Mouse (Mus musculus): Measurements from ENCODE around the gene Hsd17b11. TPM values are rescaled to one million over a fixed set of nuclear protein-coding genes. Genes with fewer than 3 reads are reported as not detected.
"Not testable (repeated sequence)": the region's sequence is repeated elsewhere in the genome, so short reads cannot be mapped to it uniquely, and the experiment has no call there.

The Hsd17b11 gene
- total RNA-seq, 2 experiments from 2014 or later: 49.0 to 52.9 TPM

DNA sequence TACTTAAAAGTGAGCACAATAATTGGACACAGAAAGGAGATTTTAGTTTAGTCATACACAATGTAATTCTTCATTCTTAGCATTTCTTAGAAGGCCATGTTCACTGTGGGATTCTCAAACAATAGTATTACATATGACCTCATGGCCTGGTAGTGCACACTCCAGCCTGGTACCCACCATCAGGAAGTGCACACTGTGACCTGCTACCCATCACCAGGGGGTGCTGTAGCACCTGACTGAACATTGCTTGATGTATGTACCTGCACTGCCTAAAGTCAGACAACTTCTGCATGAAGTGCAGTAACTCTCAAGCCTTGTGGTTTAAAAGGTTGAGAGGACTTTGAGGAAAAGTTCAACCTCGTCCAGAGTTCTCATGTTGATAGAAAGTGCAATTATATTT, 28.1 kb downstream of the Hsd17b11 start:
- no peak for DNase-seq (ENCODE audit: low spot score in 2 of 2)

DNA sequence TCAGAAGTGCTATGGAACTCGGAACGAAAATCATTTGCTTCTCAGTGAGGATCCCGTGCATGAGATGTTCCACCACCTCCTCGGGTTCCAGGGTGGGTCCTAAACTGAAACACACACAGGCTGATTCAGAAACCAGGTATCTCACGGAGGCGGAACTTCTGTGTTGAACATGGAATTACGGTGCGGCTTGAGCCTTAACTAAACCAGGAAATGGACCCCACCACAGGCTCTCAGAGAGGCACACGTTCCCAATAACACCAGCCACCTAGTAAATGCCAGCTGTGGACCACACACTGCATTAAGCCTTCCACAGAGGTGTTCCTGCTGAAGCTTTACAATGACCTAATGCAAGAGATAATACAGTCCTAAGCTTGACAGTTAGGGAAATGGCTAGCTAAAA, 28.9 kb downstream of the Hsd17b11 start:
- no peak for DNase-seq (ENCODE audit: low spot score in 2 of 2)

DNA sequence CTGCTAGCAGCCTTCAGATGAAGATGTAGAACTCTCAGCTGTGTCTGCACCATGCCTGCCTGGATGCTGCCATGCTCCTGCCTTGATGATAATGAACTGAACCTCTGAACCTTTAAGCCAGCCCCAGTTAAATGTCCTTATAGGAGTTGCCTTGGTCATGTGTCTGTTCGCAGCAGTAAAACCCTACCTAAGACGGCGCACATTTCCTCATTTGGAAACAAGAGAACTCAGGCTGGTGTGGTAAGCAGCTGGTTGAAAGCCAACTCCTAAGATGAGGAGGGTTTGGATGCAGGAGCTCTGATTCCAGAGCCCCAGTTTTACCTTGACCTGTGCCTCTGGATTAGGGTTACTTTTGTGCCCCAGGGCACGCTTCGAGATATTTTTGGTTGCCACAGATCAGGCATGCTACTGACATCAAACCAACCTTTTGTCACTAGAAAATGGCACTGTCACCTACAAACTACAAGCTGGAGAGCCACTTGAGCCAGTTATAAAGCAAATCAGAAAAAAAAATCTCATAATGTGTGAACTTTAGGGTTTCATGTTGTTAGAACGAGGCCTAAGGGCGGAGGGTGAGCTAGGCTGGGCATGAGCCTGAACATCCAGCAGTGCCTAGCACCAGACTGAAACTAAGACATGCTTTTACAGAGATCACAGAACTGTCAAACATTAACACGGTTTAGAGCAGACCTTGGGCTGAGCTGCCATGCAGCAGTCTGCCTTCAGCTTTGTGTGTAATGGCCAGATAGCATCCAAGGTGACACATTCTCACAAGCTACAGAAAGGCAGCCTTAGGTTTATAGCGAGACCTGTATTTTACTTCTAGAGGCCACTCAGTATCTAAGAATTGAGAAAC, 40.8 kb downstream of the Hsd17b11 start:
- no peak for DNase-seq (ENCODE audit: low spot score in 2 of 2)

DNA sequence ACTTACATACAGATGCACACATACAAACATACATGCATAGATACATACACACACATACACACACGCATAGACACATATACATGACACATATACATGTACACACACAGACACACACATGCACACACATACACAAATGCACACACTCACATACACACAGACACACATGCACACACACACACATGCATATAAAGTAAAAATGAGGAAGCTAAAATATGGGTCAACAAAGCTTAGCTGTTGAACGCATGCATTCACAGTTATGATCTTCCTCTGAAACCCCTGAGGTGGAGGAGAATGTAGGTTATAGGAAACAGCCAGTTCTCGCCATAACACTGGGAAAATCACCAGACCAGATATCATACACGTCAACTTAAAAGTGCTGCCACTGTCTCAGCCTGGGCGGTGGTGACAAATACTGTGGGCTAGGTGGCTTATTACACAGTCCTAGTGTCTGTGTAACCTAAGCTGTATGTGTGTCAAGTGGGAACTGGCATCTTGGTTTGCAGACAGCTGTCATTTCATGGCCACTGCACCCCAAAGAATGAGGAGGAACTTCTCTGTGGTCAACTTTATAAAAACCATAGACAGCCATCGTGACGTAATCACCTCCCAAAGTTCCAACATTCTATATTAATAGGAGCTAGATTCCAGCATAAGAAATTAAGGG, 43.7 kb downstream of the Hsd17b11 start:
- DNase-seq (ENCODE audit: low spot score in 2 of 2): no peak

DNA sequence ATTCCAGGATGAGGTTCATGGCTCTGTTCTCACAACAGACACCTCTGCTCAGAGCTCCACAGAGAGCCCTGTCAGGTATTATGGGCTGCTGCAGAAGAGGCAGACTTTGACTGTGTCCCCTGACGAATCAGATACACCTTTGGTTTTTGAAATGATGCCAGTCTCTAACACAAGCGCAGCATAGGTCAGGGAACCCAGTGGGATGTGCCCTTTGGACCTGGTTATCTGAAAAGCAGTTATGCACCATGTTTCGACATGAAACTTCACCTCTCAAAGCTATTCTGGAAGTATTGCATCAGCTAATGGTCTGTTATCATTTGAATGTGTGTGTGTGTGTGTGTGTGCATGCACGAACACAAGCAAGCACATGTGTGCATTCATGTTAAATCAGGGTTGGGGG, 44.4 kb downstream of the Hsd17b11 start, which contains the start of gene Hsd17b13:
TSS of gene Hsd17b13 (minus strand) at position 114 of the 400 bp plus-strand sequence.
- no peak for DNase-seq (ENCODE audit: low spot score in 2 of 2)

DNA sequence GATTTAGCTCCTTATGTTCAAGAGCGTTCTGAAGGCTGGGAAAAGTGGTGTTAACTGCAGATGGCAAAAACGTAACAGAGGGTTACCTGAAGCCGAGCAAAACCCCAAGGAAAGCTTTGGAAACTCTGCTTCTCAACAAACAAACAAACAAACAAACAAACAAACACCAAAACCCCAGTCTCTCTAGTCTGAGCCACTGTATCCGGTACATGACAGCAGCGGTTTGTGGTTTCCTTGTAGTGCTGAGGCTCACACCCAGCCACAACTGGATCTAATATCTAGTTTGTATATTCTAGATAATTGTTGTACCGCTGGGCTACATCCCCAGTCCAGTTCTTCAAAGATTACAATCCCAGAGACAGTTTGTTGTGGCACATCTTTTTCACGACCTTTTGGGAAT, 46.0 kb downstream of the Hsd17b11 start:
- DNase-seq (ENCODE audit: low spot score in 2 of 2): no peak

DNA sequence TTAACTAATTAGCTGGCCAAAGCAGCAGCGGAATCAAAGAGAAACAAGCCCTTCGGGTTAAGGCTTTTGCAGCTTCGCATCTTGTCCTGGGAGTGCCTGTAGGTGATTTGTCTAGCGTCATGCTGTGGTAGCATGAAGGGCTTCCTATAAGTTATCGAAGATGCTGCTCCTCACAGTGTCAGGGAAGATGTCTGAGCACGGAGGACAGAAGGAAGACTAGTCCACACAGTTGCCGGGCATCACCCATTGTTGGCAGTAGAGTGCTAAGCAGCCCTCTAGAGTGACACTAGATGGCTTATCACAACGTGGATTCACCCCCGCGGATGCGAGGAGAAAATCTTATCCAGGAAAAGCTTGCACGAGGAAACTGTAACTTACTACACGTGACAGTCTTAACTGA, 48.9 kb downstream of the Hsd17b11 start:
- no peak for DNase-seq (ENCODE audit: low spot score in 2 of 2)

DNA sequence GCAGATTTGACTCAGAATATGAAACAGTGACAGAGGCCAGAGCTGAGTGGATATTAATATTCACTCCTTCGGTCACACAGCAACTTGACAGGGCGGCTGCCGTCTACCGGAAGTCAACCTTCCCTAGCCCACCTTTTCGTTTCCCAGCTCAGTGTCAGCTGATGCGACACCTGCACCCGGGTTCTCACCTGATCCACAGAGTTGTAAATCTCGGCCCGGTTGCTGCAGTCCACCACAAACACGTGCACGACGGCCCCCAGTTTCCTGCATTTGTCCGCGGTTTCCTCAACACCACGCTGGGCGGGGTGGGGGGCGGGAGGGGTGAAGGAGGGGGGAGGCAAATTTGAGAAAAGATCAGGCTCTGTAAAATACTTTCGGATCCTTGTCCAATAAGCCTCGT, 49.3 kb downstream of the Hsd17b11 start:
- DNase-seq (ENCODE audit: low spot score in 2 of 2): no peak

DNA sequence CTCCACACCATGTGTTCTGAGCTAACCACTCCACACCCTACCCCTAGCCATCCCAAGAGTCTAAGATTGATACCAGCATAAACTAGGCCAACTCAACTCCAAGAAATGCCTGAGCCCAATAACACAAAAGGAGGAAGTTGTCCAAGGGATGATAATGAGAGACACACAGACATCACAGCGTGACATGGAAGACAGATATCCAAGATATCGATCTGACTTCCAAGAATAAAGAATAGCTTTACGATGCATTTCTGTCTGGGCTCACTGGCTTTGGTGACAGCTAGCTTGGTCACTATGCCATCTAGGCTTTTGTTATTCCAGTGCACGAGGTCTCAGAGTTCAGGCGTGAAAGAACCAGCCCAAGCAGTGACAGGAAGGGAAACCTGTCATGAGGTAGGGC, 50.7 kb downstream of the Hsd17b11 start:
- no peak for DNase-seq (ENCODE audit: low spot score in 2 of 2)

DNA sequence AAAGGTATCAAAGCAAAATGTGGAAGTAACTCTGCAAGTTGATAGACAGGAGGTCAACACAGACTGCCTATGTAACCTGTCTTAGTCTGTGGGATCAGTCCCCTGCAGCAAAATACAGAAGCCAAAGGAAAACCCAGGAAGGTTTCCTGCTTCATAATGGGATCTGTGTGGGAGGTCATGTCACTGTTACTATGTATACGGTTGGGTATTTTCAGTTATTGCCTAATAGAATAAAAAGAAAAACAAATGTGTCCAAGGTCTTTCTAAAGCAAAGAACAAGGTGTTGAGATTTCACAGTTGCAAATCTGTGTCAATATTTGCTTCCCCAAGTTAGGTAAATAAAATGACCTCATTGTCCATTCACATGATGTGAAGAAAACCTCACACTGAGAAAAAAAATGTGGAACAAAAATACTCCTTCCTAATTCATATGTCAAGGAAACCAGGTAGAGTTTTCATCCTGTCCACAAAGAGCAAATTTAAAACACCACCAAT, 58.7 kb downstream of the Hsd17b11 start:
- DNase-seq (ENCODE audit: low spot score in 2 of 2): no peak

DNA sequence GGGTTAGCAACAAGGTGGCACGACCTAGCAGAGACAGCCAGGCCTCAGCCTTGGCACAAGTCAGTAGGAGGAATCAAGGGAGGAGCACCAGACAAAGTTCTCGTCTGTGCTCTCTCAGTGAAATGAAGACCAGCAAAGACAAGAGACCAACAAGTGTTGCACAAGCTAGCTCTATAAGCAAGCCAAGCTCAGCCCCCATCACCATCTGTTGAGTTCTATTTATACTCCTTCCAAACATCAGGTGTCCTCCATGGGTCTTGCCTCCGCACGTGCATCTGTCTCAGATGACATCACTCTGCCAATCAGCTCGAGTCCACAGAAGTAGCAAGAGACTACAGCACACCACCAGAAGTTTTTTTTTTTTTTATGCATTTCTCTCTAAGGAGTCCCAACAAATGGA, 67.1 kb downstream of the Hsd17b11 start:
- peak in 1 of 2 experiments; percentile 11 for DNase-seq (ENCODE audit: low spot score in 2 of 2)

DNA sequence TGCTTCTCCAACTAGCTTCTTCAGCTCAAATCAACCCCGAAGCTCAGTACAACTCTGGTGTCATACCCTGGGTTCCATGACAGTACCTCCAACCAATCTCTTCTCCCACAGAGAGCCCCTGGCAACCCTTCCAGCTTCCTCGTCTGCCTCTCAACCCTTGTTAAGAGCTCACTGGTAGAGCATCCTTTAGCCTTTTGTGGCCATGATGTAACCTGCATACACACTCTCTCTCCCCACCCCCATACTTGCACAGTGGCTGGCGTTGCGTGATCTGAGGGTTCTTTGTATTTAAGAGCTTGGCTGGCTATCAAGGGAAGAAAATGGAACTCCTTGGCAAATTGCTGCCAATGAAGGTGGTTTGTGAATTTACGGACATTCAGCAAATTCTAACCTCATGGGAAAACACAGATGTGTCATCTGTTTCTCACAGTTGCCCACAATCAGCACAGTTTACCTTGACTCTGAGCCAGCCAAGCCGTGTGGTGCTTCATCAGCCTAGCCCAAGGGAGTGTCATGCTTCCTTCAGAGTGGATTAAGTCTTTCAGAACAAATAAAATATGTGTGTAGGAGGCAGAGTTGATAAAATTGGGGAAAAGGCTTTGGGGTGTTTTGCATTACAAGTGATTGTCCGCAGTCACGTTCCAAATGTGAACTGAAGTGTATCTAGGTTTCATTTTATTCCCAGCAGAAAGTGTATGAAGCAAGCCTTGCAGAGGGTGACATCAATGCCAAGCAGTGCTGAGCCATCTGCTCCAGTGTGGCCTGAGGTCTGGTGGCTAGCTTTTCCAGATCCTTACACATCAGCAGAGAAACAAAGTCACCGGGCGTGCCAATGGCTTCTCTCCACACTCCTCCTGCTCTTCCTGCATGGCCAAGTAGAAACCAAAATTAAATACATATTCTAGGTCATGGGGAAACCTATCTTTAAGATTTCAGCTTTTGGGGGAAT, 68.3 kb downstream of the Hsd17b11 start:
- DNase-seq (ENCODE audit: low spot score in 2 of 2): peak; percentile 8 to 25

DNA sequence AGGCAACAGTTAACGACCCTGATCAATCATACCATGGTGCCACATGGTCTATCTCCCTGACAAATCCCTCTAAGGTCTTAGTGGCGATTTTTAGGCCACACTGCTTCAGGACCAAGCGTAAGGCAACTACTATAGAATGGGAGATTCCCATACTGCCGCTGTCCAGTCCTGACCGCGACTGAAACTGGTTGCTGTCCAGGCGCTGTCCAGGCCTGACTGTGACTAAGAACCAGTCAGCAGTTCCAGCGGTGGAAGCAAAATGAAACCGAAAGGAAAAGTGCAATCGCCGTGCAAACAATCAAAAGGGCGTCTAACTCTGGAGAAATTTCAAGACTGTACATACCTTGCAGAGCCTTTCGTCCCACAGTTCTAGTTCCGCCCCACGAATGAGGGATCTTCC, 71.6 kb downstream of the Hsd17b11 start:
- DNase-seq (ENCODE audit: low spot score in 2 of 2): not testable (repeated sequence)

DNA sequence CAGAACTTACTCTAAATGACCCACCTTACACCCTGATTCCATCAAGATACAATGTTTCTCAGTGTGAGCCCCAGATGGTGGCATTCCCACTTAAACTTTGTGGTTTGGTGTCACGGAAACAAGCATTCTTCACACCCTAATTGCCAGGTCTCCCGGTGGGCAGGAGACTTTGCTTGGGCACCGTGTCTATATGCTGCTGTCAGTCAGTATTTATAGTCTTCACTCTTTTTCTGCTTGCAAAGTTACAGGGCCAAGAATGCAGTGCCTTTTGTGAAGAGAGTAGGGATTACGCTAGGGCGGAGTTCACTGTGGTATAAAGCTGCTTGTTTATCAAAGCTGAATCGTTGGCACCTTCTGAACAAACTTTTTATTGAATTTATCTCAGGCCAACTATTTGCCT, 78.5 kb downstream of the Hsd17b11 start:
- no peak for DNase-seq (ENCODE audit: low spot score in 2 of 2)

DNA sequence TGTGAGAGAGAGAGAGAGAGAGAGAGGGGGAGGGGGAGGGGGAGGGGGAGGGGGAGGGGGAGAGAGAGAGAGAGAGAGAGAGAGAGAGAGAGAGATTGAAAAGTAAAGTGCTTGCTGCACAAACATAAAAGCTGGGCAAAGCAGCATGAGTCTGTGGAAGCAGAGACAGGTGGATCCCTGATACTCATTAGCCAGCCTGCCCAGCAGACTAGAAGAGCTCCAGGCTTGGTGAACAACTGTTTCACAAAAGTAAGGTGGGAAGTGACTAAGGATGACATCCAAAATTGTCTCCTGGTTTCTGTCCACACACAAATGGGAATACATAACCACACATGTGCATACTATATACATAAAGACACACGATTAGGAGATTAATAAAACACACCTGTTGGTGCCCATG, 81.9 kb downstream of the Hsd17b11 start:
- DNase-seq (ENCODE audit: low spot score in 2 of 2): no peak

Small RNAs within 50 kb of the gene (microRNA-seq; reads per million reads assigned to microRNA genes)
- gene Mir5619: 0 to 0.85 reads per million in 2 experiments

Other genes with a start within 250 kb of the Hsd17b11 start
- gene Klhl8, start 110.7 kb downstream of the Hsd17b11 start, total RNA-seq (2021): 10 to 100 TPM; 36.0 to 39.0 TPM
- under 1 TPM; 0.30 to 0.44 TPM for gene Hsd17b13, start 44.5 kb downstream of the Hsd17b11 start, total RNA-seq (2021)
- gene Nudt9, start 24.4 kb upstream of the Hsd17b11 start, total RNA-seq (2021): 10 to 100 TPM; 60.5 to 62.1 TPM
- gene Gm17660, start 55.7 kb upstream of the Hsd17b11 start, total RNA-seq (2021): not detected
- gene Sparcl1, start 91.8 kb upstream of the Hsd17b11 start, total RNA-seq (2021): 1,000 to 10,000 TPM; 1,509 to 1,567 TPM
- gene Dspp, start 148.8 kb upstream of the Hsd17b11 start, total RNA-seq (2021): under 1 TPM in 1 of 2 experiments, not detected in 1; 0.16 TPM
- gene Dmp1, start 180.7 kb upstream of the Hsd17b11 start, total RNA-seq (2021): 1 to 10 TPM; 6.7 to 7.2 TPM